Mouse (Mus musculus) ES-E14 (cell line): ENCODE results near the gene Nrcam. TPM values are rescaled to one million over a fixed set of nuclear protein-coding genes. Genes with fewer than 3 reads are reported as not detected.

Experiments
- DNase-seq: peaks from one replicate; pipeline ENCODE4 v3.0.0-alpha.2; 2013; ENCODE audit warnings: low read depth, low spot score
- H3K27ac ChIP-seq: 2 replicates; pipeline ENCODE4 v1.5.1; 2012; ENCODE audit warnings: low read depth, mild to moderate bottlenecking, low read length, moderate library complexity, mixed read lengths; ENCODE audit not compliant: poor library complexity, insufficient read depth, severe bottlenecking
- H3K36me3 ChIP-seq: 2 replicates; pipeline ENCODE4 v1.6.1; 2012; ENCODE audit warnings: mild to moderate bottlenecking, low read length, moderate library complexity, mixed read lengths; ENCODE audit not compliant: control insufficient read depth, poor library complexity, insufficient read depth, severe bottlenecking
- H3K4me1 ChIP-seq, 2 experiments: fragments of 150-350 bp in 1 of 2; sonication (generic) in 1 of 2; 2 replicates each; pipeline ENCODE4 v1.6.1; 2012; ENCODE audit warnings: low read length in 2 of 2, mild to moderate bottlenecking in 1 of 2, mixed read lengths in 1 of 2; ENCODE audit not compliant: control insufficient read depth in 2 of 2, insufficient read depth in 2 of 2, poor library complexity in 1 of 2
- H3K4me3 ChIP-seq, 2 experiments: fragments of 150-350 bp in 1 of 2; sonication (generic) in 1 of 2; 2 replicates each; pipeline ENCODE4 v1.5.1; 2012; ENCODE audit warnings: low read length in 2 of 2, low read depth in 1 of 2, mild to moderate bottlenecking in 1 of 2, mixed read lengths in 1 of 2; ENCODE audit not compliant: insufficient read depth in 1 of 2, poor library complexity in 1 of 2, severe bottlenecking in 1 of 2
- H3K9ac ChIP-seq: 2 replicates; pipeline ENCODE4 v1.6.1; 2012; ENCODE audit warnings: low read depth, mild to moderate bottlenecking, low read length, mixed read lengths; ENCODE audit not compliant: poor library complexity, insufficient read depth, severe bottlenecking
- H3K9me3 ChIP-seq: fragments of 150-350 bp; sonication (generic); 2 replicates; pipeline ENCODE4 v1.6.1; 2012; ENCODE audit warnings: low read depth, mild to moderate bottlenecking, low read length; ENCODE audit not compliant: control insufficient read depth, insufficient read depth
- CHD2 ChIP-seq: IDR thresholded peaks from 2 replicates; pipeline ENCODE4 v1.6.1; 2014; ENCODE audit warnings: mild to moderate bottlenecking, low read depth, low read length, inconsistent platforms
- HCFC1 ChIP-seq: IDR thresholded peaks from 2 replicates; pipeline ENCODE4 v1.6.1; 2012; ENCODE audit warnings: low read length, inconsistent platforms, borderline replicate concordance; ENCODE audit not compliant: insufficient read depth
- MAFK ChIP-seq: IDR thresholded peaks from 2 replicates; pipeline ENCODE4 v1.6.1; 2014; ENCODE audit warnings: mild to moderate bottlenecking, low read depth, low read length, inconsistent platforms; ENCODE audit not compliant: insufficient read depth
- ZC3H11A ChIP-seq: IDR thresholded peaks from 2 replicates; pipeline ENCODE4 v1.6.1; 2012; ENCODE audit warnings: low read depth, mild to moderate bottlenecking, inconsistent platforms, low read length, borderline replicate concordance
- ZNF384 ChIP-seq: IDR thresholded peaks from 2 replicates; pipeline ENCODE4 v1.6.1; 2012; ENCODE audit warnings: low read depth, low read length, inconsistent platforms
- in situ Hi-C, 2 experiments: fragments of 600-800 bp; cut with MboI; formaldehyde crosslinking; loops; one replicate each; pipeline ENCODE4 v1.15.1; 2025; ENCODE audit warnings: low sequenced_read_pairs in 2 of 2, inconsistent platforms in 1 of 2; ENCODE audit not compliant: unreplicated experiment in 2 of 2
- total RNA-seq: library from RNA; depleted of rRNA; stranded (reverse); fragments of 300-350 nt; gene quantifications from 2 replicates; pipeline ENCODE4 v1.2.3, GENCODE M21; 2012

Nrcam gene
- total RNA-seq, 1 experiment: 2.9 TPM

GRCm38 (mm10) chr12:44344075-44344474, 15.4 kb downstream of the Nrcam start:
- in situ Hi-C loops: no loop called here
- H3K9ac ChIP-seq: no peak overlapping the region
- no peaks in the 10 kb centered on the region for H3K36me3 ChIP-seq
- no peaks in the 10 kb centered on the region for H3K9me3 ChIP-seq
- no peak for DNase-seq
- H3K4me3 ChIP-seq: no peak overlapping the region
- H3K4me1 ChIP-seq: peaks cover 0 to 2% of the 10 kb centered on the region in 2 experiments; a peak in 1 of 4 replicates
- TF ChIP-seq MAFK (no peak), HCFC1 (no peak), CHD2 (no peak), ZNF384 (no peak), ZC3H11A (no peak)
- H3K27ac ChIP-seq: no peak overlapping the region

GRCm38 (mm10) chr12:44345251-44345650, 16.6 kb downstream of the Nrcam start:
- H3K9ac ChIP-seq: no peak overlapping the region
- no peak for TF ChIP-seq MAFK
- TF ChIP-seq ZNF384: no peak
- TF ChIP-seq ZC3H11A: no peak
- no peak for TF ChIP-seq HCFC1
- TF ChIP-seq CHD2: no peak
- no peak for DNase-seq
- H3K4me3 ChIP-seq: no peak overlapping the region
- no peaks in the 10 kb centered on the region for H3K36me3 ChIP-seq
- no peaks in the 10 kb centered on the region for H3K9me3 ChIP-seq
- no peak overlapping the region for H3K27ac ChIP-seq
- in situ Hi-C loops: no loop called here
- peaks cover 0 to 2% of the 10 kb centered on the region in 2 experiments; a peak in 1 of 4 replicates for H3K4me1 ChIP-seq

DNA sequence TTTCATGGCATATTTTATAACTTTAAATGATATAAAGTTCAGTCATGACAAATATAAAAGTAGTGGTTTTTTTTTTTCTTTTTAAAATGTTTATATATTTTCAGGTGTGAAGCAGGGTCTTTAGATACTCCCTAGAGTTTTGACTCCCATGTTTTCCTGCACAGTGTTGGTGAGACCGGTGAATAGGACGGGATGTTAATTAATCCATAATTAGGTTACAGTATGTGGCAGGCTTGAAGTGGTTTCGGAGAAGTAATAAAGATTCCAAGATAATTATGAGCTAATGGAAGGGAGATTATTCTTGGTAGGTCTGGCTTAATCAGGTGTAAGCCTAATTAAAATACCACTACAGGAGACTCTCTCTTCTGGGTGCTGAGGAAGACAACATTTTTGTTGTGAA, 17.5 kb downstream of the Nrcam start:
- Histone ChIP-seq H3K36me3 (no peaks in the 10 kb centered on the region), H3K9me3 (no peaks in the 10 kb centered on the region), H3K4me3 (no peak overlapping the region), H3K27ac (no peak overlapping the region), H3K4me1 (peaks cover 0 to 2% of the 10 kb centered on the region in 2 experiments; a peak in 1 of 4 replicates), H3K9ac (no peak overlapping the region)
- TF ChIP-seq ZC3H11A (no peak), ZNF384 (no peak), HCFC1 (no peak), MAFK (no peak), CHD2 (no peak)
- in situ Hi-C loops: no loop called here
- DNase-seq: no peak

GRCm38 (mm10) chr12:44355116-44355515, 26.4 kb downstream of the Nrcam start:
- Histone ChIP-seq H3K4me3 (no peak overlapping the region), H3K9me3 (no peaks in the 10 kb centered on the region), H3K4me1 (no peaks in the 10 kb centered on the region), H3K36me3 (no peaks in the 10 kb centered on the region), H3K9ac (no peak overlapping the region), H3K27ac (no peak overlapping the region)
- in situ Hi-C loops: no loop called here
- DNase-seq: no peak
- TF ChIP-seq ZC3H11A (no peak), ZNF384 (no peak), MAFK (no peak), HCFC1 (no peak), CHD2 (no peak)

DNA sequence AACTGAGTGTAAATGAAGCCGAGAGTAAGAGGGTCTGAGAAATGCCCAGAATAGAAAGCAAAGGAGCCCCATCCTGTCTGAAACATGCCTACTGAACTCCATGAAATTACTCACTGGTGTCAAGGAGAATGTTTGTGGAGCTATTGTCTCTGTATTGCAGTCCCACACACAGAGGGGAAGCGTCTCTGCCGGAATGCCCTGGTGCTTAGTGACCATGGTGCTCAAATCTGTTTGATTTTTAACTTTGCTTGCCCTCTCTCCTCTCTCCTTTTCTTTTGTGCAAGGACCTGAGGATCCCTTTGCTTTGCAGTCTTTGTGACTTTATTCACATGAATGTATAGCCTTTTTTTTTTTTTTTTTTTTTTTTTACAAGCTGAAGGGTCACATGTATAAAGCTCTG, 28.8 kb downstream of the Nrcam start:
- Histone ChIP-seq H3K4me1 (no peaks in the 10 kb centered on the region), H3K36me3 (no peaks in the 10 kb centered on the region), H3K27ac (no peak overlapping the region), H3K4me3 (no peak overlapping the region), H3K9me3 (no peaks in the 10 kb centered on the region), H3K9ac (no peak overlapping the region)
- no peak for DNase-seq
- no peak for TF ChIP-seq ZC3H11A
- TF ChIP-seq HCFC1: no peak
- no peak for TF ChIP-seq CHD2
- TF ChIP-seq MAFK: no peak
- no peak for TF ChIP-seq ZNF384
- in situ Hi-C loops: no loop called here
